Mouse (Mus musculus) ES-E14 (cell line): ENCODE measurements around the gene Exoc4.

Source experiments
- CHD2 ChIP-seq: IDR thresholded peaks from 2 replicates; pipeline ENCODE4 v1.6.1; 2014; ENCODE audit warnings: mild to moderate bottlenecking, low read depth, low read length, inconsistent platforms
- MAFK ChIP-seq: IDR thresholded peaks from 2 replicates; pipeline ENCODE4 v1.6.1; 2014; ENCODE audit warnings: mild to moderate bottlenecking, low read depth, low read length, inconsistent platforms; ENCODE audit not compliant: insufficient read depth
- ZC3H11A ChIP-seq: IDR thresholded peaks from 2 replicates; pipeline ENCODE4 v1.6.1; 2012; ENCODE audit warnings: low read depth, mild to moderate bottlenecking, inconsistent platforms, low read length, borderline replicate concordance
- ZNF384 ChIP-seq: IDR thresholded peaks from 2 replicates; pipeline ENCODE4 v1.6.1; 2012; ENCODE audit warnings: low read depth, low read length, inconsistent platforms

DNA sequence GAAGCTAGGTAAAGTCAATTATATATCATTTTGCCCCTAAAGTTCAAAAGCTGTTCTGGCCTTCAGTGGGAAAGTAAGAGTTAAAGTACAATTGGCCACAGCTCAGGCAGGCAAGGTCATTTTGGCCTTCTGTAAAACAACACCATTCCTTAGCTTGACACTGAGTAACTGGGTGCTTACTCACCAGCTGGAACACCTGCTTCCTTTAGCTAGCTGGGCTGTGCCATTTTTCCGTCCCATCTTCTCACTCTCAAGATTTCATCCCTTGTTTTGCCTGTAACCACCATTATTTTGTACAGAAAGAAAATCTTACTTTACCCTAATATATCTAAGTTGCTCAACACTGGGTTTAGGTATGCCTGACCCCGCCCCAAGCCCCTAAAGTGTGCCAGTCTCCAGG lies 543.7 kb downstream of the Exoc4 start:
- TF ChIP-seq ZC3H11A (no peak), ZNF384 (no peak), CHD2 (no peak), MAFK (no peak)
